Mouse (Mus musculus) ES-Bruce4 (cell line): Measurements from ENCODE around the gene Erp29.

Source experiments
- CTCF ChIP-seq: IDR thresholded peaks from one replicate; pipeline ENCODE4 v1.8.1; 2011; ENCODE audit warnings: low read depth, low read length
- EP300 ChIP-seq: IDR thresholded peaks from 2 replicates; pipeline ENCODE4 v1.6.1; 2011; ENCODE audit warnings: low read depth, low read length; ENCODE audit not compliant: insufficient read depth
- POLR2A ChIP-seq: IDR thresholded peaks from one replicate; pipeline ENCODE4 v1.8.1; 2011; ENCODE audit warnings: low read length; ENCODE audit not compliant: insufficient read depth

GRCm38 (mm10) chr5:121384757-121385460 is 67.4 kb downstream of the Erp29 start:
- TF ChIP-seq CTCF = no peak
- no peak for TF ChIP-seq EP300
- no peak for TF ChIP-seq POLR2A
